Mouse (Mus musculus) NIH3T3 (cell line): ENCODE measurements around the gene Exoc7.

ENCODE experiments used
- DNase-seq: peaks from one replicate; pipeline ENCODE4 v3.0.0-alpha.2; 2012; ENCODE audit warnings: low read depth

The Exoc7 gene

DNA sequence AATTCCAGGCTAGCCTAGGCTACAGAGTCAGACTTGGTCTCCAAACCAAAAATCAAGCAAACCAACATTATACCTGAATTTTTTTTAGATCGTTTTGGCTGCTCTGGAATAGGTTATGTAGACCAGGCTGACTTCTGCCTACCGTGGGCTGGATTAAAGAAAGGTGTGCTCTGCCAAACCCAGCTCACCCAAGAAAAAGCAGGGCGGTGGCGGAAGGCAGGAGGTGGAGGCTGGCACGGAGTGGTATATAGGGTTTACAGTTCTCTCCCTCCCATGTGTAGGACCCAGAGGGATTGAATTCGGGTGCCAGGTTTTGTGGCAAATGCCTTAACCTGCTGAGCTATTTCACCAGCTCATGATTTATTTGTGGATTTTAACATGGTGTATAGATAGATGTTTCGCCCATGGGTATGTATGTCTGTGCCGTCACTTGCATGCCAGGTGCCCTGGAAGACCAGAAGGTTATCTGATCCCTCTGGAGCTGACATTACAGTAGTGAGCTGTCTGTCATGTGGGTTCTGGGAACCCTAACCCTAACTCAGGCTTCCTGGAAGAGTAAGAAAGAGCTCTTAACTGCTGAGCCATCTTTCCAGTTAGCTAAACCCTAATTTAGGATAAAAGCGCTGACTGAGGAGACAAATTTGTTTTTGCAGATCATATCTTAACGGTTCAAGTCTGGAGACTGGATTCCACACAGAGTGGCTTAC lies at the start of gene Exoc7:
Gene Exoc7, minus strand, starts transcription at position 215 of the 707 bp plus-strand sequence.
- no peak for DNase-seq

GRCm38 (mm10) chr11:116354521-116354920 lies 47.5 kb upstream of the Exoc7 start:
- no peak for DNase-seq

DNA sequence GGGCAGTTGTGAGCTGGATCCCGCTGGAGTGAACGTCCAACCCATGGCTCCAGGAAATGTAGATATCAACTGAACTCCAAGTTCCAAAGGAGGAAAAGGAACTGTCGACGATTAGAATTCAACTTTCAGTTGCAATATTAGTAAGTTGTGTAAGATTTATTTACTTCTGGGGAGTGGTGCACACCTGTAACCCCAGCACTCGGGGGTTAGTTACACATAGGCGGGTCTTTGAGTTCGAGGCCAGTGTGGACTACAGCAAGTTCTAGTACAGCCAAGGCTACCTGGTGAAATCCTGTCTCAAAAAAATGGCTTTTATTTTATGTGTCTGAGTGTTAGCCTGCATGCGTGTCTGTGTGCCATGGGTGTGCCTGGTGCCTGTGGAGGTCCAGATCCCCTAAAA lies 46.5 kb upstream of the Exoc7 start:
- DNase-seq, result no peak

- no peak for DNase-seq
Observed at GRCm38 (mm10) chr11:116351294-116351693, 44.3 kb upstream of the Exoc7 start.

GRCm38 (mm10) chr11:116347955-116348354 lies 40.9 kb upstream of the Exoc7 start:
- DNase-seq, result no peak

GRCm38 (mm10) chr11:116347012-116347411 lies 40.0 kb upstream of the Exoc7 start:
- DNase-seq, result no peak

- DNase-seq, result no peak
Observed at GRCm38 (mm10) chr11:116342069-116342791, 35.2 kb upstream of the Exoc7 start.

GRCm38 (mm10) chr11:116337531-116337930 lies 30.5 kb upstream of the Exoc7 start:
- DNase-seq, result no peak

DNA sequence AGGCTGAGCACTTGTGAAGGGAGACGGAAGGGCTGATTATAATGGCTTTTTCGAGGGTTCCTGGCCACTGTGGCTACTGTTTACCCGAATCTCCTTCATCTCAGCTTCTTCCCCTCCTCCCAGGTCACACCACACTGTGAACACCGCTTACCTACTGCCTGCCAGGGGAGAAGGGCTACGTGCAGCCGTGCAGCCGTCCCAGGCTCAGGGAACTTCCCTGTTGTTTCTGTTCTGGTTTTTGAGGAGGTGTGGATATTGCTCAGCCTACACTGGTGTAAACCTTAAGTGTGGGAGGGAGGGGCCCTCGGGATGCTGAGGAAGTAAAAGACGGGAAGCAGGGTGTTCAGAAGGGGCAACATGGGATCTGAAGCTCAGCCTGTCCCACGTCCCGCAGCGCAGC lies 30.0 kb upstream of the Exoc7 start:
- no peak for DNase-seq

- DNase-seq, result no peak
Observed at GRCm38 (mm10) chr11:116336393-116336792, 29.4 kb upstream of the Exoc7 start.

DNA sequence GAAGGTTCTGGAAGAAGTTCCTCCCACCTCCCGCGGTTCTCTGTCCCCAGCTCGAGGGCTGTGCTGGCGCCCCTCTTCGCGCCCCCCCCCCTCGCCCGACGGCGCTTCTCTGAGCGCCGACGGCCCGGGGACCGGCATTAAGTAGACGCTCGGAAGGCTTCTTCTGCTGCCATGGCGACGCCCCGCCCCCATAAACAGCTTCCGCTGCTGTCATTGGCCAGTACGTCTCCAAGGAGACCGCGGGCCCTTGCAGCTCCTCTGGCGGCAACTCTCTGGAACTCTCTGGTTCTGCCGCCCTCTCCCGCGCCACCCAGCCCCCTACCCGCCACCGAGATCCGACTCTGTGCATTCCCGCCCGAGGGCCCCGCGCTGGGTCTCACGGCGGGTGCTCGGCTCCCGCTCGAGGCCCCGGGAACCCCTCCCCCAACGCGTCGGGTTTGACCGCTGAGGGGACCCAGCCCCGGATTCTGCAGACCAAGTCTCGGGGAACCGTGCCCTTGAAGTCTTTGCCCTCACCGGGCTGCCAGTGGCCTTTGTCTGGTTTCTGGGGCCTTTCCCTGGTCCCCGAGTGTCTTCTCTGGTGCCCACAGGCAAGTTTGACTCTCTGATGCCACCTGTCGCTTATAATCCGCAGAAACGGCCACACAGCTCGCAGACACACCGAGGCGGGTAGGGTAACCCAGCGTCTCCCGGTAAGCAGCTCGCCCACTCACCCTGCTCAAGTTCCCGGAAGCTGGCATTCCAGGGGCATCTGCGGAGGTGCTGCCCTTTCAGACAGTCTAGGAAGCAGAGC lies 28.4 kb upstream of the Exoc7 start, which contains the start of gene Foxj1:
Gene Foxj1, minus strand, starts transcription at position 156 of the 793 bp plus-strand sequence.
- peak; percentile 95 for DNase-seq

DNA sequence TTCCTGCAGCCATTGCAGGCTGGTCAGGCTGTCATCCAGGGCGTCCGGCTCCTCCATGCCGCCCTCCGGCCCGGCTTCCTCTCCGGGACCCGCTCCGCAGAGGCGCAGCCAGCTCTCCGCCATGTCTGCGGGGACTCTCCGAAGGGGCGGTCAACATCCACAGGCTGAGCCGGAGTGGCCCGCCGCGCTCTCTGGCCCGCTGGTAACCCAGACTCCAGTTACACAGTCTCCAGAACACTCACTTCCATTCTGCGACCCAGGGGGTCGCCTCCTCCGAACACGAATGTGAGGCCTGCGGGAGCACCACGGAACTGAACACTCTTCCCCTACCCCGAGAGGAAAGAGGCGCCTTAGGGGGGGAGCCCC lies 27.4 kb upstream of the Exoc7 start:
- DNase-seq, result no peak

- peak; percentile 11 for DNase-seq
Observed at GRCm38 (mm10) chr11:116333526-116334416, 26.7 kb upstream of the Exoc7 start.

DNA sequence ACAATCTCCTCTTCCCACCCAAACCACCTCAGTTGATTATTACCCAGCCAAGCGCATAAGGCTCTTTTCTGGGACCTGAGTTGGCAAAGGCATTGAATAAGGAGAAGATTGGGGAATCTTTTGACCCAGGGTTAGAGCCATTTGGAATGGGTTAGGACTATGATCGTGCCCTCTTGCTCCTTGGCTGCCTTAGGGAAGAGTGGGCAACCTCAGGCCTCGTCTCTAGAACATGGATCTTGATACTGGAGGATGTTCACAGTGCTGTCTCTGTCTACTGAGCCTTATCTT lies 25.9 kb upstream of the Exoc7 start:
- DNase-seq, result no peak

GRCm38 (mm10) chr11:116332232-116332982 lies 25.4 kb upstream of the Exoc7 start:
- DNase-seq, result no peak

GRCm38 (mm10) chr11:116330211-116330518 lies 23.1 kb upstream of the Exoc7 start:
- no peak for DNase-seq

- DNase-seq, result no peak
Observed at GRCm38 (mm10) chr11:116329314-116330210, 22.5 kb upstream of the Exoc7 start.

DNA sequence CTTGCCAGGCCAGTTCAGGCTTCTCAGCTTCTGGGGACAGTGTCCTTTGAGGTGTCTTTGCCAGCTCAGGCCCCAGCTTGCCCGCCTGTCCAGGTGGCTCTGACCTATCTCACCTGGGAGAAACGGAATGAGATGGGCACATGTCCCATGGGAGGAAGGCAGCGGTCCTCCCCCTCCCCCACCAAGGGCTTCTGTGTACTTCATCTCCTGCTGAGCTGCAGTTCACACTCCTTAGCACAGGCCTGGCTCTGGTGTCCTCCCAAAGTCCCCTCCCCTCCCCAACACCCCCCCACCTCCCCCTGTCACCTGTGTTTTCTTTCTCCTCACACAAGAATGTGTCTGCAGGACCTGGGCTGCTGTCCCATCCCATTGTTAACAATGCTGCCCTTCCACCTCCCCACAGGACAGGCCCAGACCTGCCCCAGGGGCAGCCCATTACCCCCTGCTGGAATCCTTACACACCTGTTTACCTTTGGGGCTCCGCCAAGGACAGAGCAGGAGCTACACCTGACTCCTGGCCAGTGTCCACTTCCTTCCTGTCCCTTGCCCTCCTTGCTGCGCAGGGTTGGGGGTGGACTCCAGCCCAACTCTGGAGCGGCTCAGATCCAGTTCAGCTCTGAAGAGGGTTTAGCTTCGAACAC lies 20.1 kb upstream of the Exoc7 start:
- DNase-seq, result no peak

DNA sequence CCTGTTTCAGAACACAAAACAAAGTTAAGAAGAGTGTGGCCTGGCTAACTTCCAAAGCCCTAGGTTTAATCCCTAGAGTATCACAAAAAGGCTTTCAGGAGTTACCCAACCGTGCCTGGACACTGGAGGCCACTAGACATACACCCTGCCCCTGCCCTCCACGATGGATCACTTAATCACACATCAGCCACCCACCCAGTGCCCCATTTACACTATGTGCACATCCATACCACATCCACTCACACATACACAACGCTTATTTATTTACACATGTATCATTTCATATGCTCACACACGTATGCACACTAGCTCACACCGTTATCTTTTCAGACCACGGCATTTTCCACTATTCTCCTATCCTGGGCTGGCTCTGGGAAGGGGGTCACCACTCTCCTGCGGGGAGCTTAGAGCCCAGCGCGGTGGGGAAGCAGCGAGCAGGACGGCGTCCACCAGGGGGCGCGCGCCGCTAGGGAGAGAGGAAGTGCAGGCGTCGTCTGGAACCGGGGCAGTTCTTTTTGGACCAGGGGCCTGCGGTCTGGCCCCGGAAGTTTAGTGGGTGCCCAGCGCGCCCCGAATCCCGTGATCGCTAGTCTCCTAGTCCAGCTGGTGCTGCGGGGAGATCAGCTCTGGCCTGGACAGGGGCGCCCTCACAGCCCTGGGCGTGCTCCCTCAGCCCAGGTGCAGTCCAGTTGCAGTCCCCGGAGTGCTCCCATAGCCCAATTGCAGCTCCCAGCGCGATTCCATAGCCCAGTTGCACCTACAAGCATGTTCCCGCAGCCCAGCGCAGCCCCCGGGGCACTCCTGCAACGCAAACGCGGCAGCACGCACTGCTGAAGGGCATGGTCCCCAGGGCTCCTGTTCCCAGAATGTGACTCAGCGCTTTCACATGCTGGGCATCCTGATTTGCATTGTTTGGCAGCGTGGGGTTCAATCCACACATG lies 12.0 kb upstream of the Exoc7 start:
- DNase-seq, result peak; percentile 95
